Mouse (Mus musculus) midbrain, embryonic 14.5 days (tissue): ENCODE data around the gene Nbea. TPM values are rescaled to one million over a fixed set of nuclear protein-coding genes. Genes with fewer than 3 reads are reported as not detected.

Experiments
- ATAC-seq: fragments of 200-750 bp; cut with Nextera tagmentation; 2 replicates; pipeline ENCODE4 v1.8.0; 2017; ENCODE audit warnings: moderate number of reproducible peaks, moderate library complexity; ENCODE audit not compliant: low FRiP score, low TSS enrichment
- DNase-seq: peaks from one replicate; pipeline ENCODE4 v3.0.0-alpha.2; 2015
- H3K27ac ChIP-seq: fragments of 300-500 bp; sonication (generic); replicated peaks from 2 replicates; pipeline ENCODE4 v1.5.1; 2014; ENCODE audit warnings: mild to moderate bottlenecking, low read depth, low read length, moderate library complexity
- H3K27me3 ChIP-seq: fragments of 300-500 bp; sonication (generic); 2 replicates; pipeline ENCODE4 v1.6.1; 2014; ENCODE audit warnings: low read length, control low read depth, mixed read lengths; ENCODE audit not compliant: control insufficient read depth, insufficient read depth
- H3K36me3 ChIP-seq: fragments of 300-500 bp; sonication (generic); 2 replicates; pipeline ENCODE4 v1.6.1; 2014; ENCODE audit warnings: low read length, control low read depth; ENCODE audit not compliant: control insufficient read depth, insufficient read depth
- H3K4me1 ChIP-seq: fragments of 300-500 bp; sonication (generic); 2 replicates; pipeline ENCODE4 v1.6.1; 2014; ENCODE audit warnings: mild to moderate bottlenecking, antibody characterized with exemption, low read length, control low read depth; ENCODE audit not compliant: control insufficient read depth, insufficient read depth
- H3K4me2 ChIP-seq: fragments of 300-500 bp; sonication (generic); 2 replicates; pipeline ENCODE4 v1.6.1; 2014; ENCODE audit warnings: mild to moderate bottlenecking, low read length, moderate library complexity
- H3K4me3 ChIP-seq: fragments of 300-500 bp; sonication (generic); replicated peaks from 2 replicates; pipeline ENCODE4 v1.5.1; 2014; ENCODE audit warnings: low read depth, low read length
- H3K9ac ChIP-seq: fragments of 300-500 bp; sonication (generic); replicated peaks from 2 replicates; pipeline ENCODE4 v1.6.1; 2014; ENCODE audit warnings: mild to moderate bottlenecking, low read length, moderate library complexity
- H3K9me3 ChIP-seq: fragments of 300-500 bp; sonication (generic); 2 replicates; pipeline ENCODE4 v1.6.1; 2016; ENCODE audit warnings: low read length, control low read depth, mixed read lengths; ENCODE audit not compliant: control insufficient read depth
- WGBS: fragments of 180-500 bp; shearing (Covaris S2); extraction: QIAGEN DNeasy Blood & Tissue Kit; methylation state at CpG from one replicate; pipeline ENCODE4 v1.1.7; 2014; 5-methylcytosine and 5-hydroxymethylcytosine counted together
- polyA plus RNA-seq: library from polyadenylated mRNA; unstranded; fragments of >200 nt; fragmentation: Nextera tagmentation; extraction: Ambion mirVana; gene quantifications from 2 replicates; pipeline ENCODE4 v1.2.1, GENCODE M21; 2014

Nbea gene
- polyA plus RNA-seq, 1 experiment from 2014 or later, result 106 TPM

DNA sequence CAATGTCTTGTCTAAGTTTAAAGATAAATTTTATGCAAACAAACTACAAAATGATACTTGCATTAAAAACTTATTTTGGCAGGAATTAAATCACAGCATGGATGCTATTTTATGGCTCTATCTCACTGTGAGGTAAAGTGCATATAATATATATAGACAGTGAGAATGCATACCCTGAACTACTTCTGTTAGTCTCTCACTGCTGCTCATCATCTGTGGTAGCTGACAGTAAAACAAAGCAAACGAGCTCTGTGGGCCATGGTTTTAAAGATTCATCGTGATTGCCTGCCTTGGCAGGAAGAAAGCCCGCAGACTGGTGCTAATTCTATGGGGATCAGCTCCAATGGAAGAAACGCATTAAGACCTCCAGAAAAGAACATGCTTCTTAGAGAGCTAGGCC lies 294.3 kb downstream of the Nbea start:
- Histone ChIP-seq H3K27me3 (no peaks in the 10 kb centered on the region), H3K9me3 (no peaks in the 10 kb centered on the region), H3K4me3 (no peak overlapping the region), H3K4me2 (no peak overlapping the region), H3K27ac (no peak overlapping the region), H3K9ac (no peak overlapping the region), H3K36me3 (0 out of 2 replicates have a peak, but pooled peaks cover 4% of the 10 kb centered on the region), H3K4me1 (no peaks in the 10 kb centered on the region)
- 47% methylated on average over 4 of the region's 4 CpGs for WGBS
- ATAC-seq, result no peak
- DNase-seq, result no peak

DNA sequence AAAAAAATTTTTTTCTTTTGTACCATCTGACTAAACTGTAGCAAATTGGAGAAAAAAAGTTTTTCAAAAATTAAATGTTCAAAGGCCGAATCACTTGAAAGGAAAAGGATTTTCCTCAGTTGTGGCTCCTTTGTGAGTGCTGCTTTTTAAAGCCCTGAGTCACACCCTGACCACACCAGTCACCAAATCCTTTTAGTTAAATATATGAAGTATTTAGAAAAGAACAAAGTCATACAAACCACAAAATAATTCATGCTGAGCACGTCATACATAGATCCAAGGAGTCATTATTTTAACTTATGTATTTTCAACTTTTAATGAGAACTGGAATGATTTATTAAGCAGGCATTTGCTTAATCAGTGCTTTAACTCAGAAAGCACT lies 295.7 kb downstream of the Nbea start:
- 31% methylated on average over 2 of the region's 2 CpGs for WGBS
- Histone ChIP-seq H3K4me3 (no peak overlapping the region), H3K9me3 (no peaks in the 10 kb centered on the region), H3K36me3 (0 out of 2 replicates have a peak, but pooled peaks cover 4% of the 10 kb centered on the region), H3K4me2 (no peak overlapping the region), H3K27me3 (no peaks in the 10 kb centered on the region), H3K9ac (no peak overlapping the region), H3K4me1 (no peaks in the 10 kb centered on the region), H3K27ac (no peak overlapping the region)
- ATAC-seq (no peak), DNase-seq (no peak)

DNA sequence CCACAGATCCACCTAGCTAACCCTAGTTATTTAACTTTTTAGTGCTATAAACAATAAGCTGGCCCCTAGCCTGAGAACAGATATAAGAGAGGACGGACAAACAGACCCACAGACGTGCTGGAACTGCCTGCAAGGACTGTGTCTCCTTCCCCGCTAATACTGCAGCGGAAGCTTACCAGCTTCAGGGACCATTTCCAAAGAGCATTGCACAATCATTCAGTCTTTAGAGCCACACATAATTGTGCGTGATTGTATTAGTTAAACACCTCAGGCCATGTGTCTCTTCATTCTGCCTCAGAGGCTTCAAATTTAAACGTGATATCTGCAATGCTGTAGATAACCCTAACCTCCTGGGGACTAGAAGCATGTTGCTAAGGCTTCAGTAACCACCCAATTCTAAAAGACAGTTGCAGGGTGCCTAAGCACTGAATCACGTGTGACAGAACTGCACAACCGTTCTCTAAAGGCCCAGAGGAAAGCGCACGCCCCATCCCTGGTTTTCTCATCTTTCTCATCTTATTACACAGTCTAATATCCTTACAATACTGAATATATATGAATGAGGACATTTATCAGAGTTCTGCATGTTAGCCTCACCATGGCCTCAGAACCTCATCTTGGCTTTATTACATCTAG lies 296.2 kb downstream of the Nbea start:
- whole genome bisulfite sequencing, result 48% methylated on average over 10 of the region's 10 CpGs
- H3K4me1 ChIP-seq, result no peaks in the 10 kb centered on the region
- no peak overlapping the region for H3K9ac ChIP-seq
- no peak overlapping the region for H3K4me3 ChIP-seq
- no peaks in the 10 kb centered on the region for H3K27me3 ChIP-seq
- H3K9me3 ChIP-seq, result no peaks in the 10 kb centered on the region
- no peak overlapping the region for H3K4me2 ChIP-seq
- no peak for ATAC-seq
- peak; percentile 24 for DNase-seq
- 0 out of 2 replicates have a peak, but pooled peaks cover 4% of the 10 kb centered on the region for H3K36me3 ChIP-seq
- no peak overlapping the region for H3K27ac ChIP-seq

DNA sequence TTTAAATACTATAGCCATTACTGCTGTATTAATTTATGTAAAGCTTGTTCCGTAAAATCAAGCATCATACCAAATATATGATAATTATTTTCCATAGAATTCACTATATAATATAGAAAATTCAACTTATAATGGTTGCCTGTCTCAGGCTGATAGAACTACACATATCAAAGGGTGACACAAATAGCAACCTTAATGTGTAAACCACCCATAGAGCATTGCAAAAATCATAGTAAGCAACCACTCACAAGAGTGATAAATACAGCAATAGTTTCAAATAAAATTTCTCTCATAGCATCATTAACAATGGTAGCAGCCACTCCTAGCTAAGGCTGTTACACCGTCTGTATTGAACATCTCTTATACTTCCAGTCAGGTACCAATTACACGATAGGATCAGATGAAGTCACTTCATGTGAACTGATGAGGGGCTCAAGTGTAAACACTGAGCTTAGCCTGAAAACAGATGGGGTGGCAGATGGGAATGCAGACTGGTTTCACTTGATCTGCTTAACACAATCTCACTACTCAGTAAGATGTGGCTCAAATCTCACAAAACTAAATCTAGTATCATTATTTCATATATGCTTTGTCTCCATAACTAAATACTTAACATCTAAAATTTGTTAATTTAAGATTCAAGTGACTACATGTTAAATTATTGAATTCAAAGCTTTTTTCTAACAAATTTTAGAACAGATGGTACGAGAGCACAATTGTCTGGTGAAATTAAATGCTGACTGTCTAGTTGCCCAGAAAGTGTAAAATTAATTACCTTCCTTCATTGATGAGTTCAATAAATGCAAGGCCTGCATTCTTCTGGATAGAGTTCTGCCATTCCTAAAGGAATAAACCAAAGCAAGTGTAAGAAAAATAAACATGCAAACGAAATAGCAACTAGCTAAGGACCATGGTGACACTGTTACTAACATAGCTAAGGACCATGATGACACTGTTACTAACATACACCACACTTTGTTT lies 310.3 kb downstream of the Nbea start:
- Histone ChIP-seq H3K9me3 (no peaks in the 10 kb centered on the region), H3K4me3 (no peak overlapping the region), H3K4me2 (no peak overlapping the region), H3K36me3 (no peaks in the 10 kb centered on the region), H3K9ac (no peak overlapping the region), H3K27me3 (no peaks in the 10 kb centered on the region), H3K27ac (no peak overlapping the region), H3K4me1 (no peaks in the 10 kb centered on the region)
- ATAC-seq (peak; percentile 60), DNase-seq (peak; percentile 47)
- WGBS, result 63% methylated on average over 5 of the region's 5 CpGs

DNA sequence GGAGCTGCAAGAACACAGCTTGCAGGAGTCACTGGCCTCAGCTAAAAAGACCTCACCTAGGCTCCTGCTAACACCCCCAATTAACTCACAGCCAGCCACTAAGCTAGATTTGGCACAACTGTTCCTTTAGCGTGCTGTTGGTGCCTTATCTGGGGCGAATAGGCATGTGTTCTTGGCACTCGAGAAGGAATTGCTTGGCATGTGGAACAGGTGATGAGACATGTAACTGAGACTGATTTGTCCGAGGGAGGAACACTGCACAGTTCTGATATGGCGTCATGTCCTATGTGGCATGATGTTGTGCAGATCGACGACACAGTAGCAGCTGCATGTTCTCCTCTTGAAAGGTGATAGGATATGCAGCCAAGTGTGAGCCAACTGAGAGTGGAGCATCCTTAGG lies 331.0 kb downstream of the Nbea start:
- Histone ChIP-seq H3K4me2 (no peak overlapping the region), H3K9me3 (no peaks in the 10 kb centered on the region), H3K4me3 (no peak overlapping the region), H3K27me3 (no peaks in the 10 kb centered on the region), H3K27ac (no peak overlapping the region), H3K36me3 (peaks cover 18% of the 10 kb centered on the region), H3K9ac (no peak overlapping the region), H3K4me1 (no peaks in the 10 kb centered on the region)
- WGBS, result 90% methylated on average over 7 of the region's 7 CpGs
- ATAC-seq (no peak), DNase-seq (no peak)

DNA sequence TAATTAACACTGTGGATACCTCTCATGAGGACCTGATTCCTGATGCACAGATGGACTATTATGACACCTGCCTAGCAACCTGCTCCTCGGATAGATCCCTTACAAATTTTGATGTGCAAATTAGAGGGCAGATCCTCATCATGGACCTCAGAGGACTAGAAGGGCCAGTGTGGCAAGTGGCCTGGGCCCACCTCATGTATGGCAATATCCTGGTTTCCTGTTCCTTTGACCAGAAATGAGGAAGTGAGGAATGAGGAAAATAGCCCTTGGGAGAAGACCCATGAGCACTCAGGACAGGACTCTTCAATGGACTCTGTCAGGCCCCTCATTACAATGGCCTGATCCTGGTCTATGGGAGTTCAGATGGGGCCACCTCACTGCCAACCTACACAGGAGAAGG lies 336.4 kb downstream of the Nbea start:
- Histone ChIP-seq H3K4me1 (no peaks in the 10 kb centered on the region), H3K9ac (no peak overlapping the region), H3K27ac (no peak overlapping the region), H3K36me3 (peaks cover 12% of the 10 kb centered on the region), H3K9me3 (no peaks in the 10 kb centered on the region), H3K4me3 (no peak overlapping the region), H3K4me2 (no peak overlapping the region), H3K27me3 (no peaks in the 10 kb centered on the region)
- no peak for ATAC-seq
- whole genome bisulfite sequencing, result 87% methylated on average over 1 of the region's 1 CpGs
- no peak for DNase-seq

DNA sequence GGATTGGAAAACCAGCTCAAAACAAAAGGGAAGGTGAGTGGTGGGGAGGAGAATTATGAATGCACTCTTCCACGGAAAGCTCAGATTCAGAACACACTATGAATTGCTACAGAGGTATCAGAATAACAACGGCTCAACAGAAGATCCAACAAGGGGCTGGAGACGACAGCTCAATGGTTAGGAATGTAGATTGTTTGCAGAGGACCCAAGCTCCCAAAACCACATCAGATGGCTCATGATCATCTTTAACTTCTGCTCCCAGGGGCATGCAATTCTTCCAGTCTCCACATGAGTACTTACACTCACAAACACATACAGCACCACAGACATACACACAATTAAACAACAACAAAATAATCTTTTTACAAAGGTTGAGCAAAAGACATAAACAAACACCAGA lies 346.3 kb downstream of the Nbea start:
- no peaks in the 10 kb centered on the region for H3K27me3 ChIP-seq
- H3K4me3 ChIP-seq, result no peak overlapping the region
- no peaks in the 10 kb centered on the region for H3K36me3 ChIP-seq
- no peak overlapping the region for H3K9ac ChIP-seq
- H3K4me1 ChIP-seq, result no peaks in the 10 kb centered on the region
- DNase-seq (no peak), ATAC-seq (no peak)
- 89% methylated on average over 3 of the region's 3 CpGs for WGBS
- H3K4me2 ChIP-seq, result no peak overlapping the region
- no peak overlapping the region for H3K27ac ChIP-seq
- H3K9me3 ChIP-seq, result no peaks in the 10 kb centered on the region

DNA sequence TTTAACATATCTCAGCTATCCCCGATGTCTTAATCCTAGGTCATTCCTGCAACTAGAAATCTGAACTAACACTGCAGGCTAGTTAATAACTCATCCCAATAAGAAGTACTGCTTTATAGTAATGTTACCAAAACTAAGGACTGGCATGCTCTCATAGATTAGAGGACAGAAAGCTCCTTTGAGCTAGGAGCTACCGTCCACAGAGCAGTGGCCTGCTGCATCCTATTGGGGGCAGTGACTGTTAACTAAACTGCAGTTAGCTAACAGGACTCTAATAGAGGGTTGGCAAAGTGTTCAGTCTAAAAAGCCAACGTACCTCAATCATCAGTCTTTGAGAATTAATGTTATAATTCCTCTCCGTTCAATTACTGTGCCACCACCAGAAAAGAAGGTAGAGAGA lies 348.3 kb downstream of the Nbea start:
- Histone ChIP-seq H3K4me3 (no peak overlapping the region), H3K27ac (no peak overlapping the region), H3K36me3 (no peaks in the 10 kb centered on the region), H3K9ac (no peak overlapping the region), H3K4me2 (no peak overlapping the region), H3K9me3 (no peaks in the 10 kb centered on the region), H3K27me3 (no peaks in the 10 kb centered on the region), H3K4me1 (peaks cover 2% of the 10 kb centered on the region; the same call in 1 of the 2 replicates)
- DNase-seq (no peak), ATAC-seq (no peak)
- WGBS, result 61% methylated on average over 4 of the region's 4 CpGs
